Mouse (Mus musculus) megakaryocyte, embryonic 14.5 days (primary cell): ENCODE data around the gene Cacnb2. TPM values are rescaled to one million over a fixed set of nuclear protein-coding genes. Genes with fewer than 3 reads are reported as not detected.
"Not testable (repeated sequence)": the region's sequence is repeated elsewhere in the genome, so short reads cannot be mapped to it uniquely, and the experiment has no call there.

Experiments used
- H3K27me3 ChIP-seq: replicated peaks from 2 replicates; pipeline ENCODE3; 2012; ENCODE audit warnings: inconsistent platforms
- H3K36me3 ChIP-seq: replicated peaks from 2 replicates; pipeline ENCODE3; 2012; ENCODE audit warnings: low read length, inconsistent platforms, mixed read lengths
- H3K4me1 ChIP-seq: 2 replicates; pipeline ENCODE4 v1.6.1; 2012; ENCODE audit warnings: inconsistent platforms
- H3K4me3 ChIP-seq: replicated peaks from 2 replicates; pipeline ENCODE3; 2012; ENCODE audit warnings: moderate library complexity, mild to moderate bottlenecking, inconsistent platforms
- H3K9me3 ChIP-seq: 2 replicates; pipeline ENCODE4 v1.6.1; 2012; ENCODE audit warnings: inconsistent platforms
- FLI1 ChIP-seq: IDR thresholded peaks from 2 replicates; pipeline ENCODE4 v1.6.1; 2012; ENCODE audit warnings: low read length, inconsistent platforms, mixed read lengths
- GATA1 ChIP-seq: IDR thresholded peaks from 3 replicates; pipeline ENCODE4 v1.6.1; 2012; ENCODE audit warnings: mixed read lengths, low read length, inconsistent platforms, borderline replicate concordance
- polyA plus RNA-seq: library from polyadenylated mRNA; stranded (reverse); fragments of >175 nt; gene quantifications from 2 replicates; pipeline ENCODE4 v1.2.3, GENCODE M21; 2012; ENCODE audit warnings: low replicate concordance; ENCODE audit not compliant: insufficient read depth

Cacnb2 gene
- polyA plus RNA-seq, 1 experiment = 1.3 TPM

DNA sequence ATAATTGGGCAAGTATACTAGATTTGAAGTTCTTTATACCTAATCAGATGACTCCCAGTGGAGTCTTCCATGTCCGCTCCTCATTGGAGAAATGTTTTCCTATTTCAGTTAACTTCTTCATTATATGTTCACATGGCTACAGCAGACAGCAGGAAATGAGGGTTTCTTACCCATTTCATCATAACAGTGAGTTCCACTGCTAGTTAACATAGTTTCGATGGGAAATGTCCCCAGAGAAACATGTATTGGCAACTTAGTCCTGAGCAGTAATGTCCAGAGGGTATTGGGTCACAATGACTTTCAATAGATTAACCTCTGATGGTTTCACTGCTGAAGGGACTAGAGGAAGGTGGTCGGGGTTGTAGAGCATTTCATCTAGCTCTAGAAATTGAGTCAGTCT is 110.2 kb downstream of the Cacnb2 start:
- peaks cover 4% of the 10 kb centered on the region; the same call in 1 of the 2 replicates for H3K4me1 ChIP-seq
- no peaks in the 10 kb centered on the region for H3K36me3 ChIP-seq
- no peak overlapping the region for H3K4me3 ChIP-seq
- TF ChIP-seq FLI1 (no peak), GATA1 (no peak)
- no peaks in the 10 kb centered on the region for H3K27me3 ChIP-seq
- no peaks in the 10 kb centered on the region for H3K9me3 ChIP-seq

DNA sequence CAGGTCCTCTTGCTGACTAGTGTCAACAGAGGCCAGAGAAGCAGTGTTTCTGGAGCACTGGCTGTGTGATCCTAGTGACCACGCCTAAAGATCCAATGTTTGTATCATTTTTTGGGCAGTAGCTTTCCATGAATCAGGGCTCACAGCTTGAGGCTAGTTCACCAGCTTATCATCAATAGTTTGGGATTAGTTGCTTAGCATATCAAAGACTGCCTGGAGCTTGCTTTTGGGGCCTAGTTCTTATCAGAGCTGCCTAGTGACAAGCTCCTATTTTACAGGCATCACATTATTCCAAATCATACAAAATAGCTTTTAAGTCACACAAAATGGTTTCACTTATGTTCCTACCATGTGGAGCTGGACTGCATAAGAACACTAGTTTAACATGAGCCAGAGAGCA is 113.8 kb downstream of the Cacnb2 start:
- Histone ChIP-seq H3K36me3 (peaks cover 8% of the 10 kb centered on the region), H3K27me3 (no peaks in the 10 kb centered on the region), H3K4me1 (peaks cover 4% of the 10 kb centered on the region; the same call in 1 of the 2 replicates), H3K9me3 (no peaks in the 10 kb centered on the region), H3K4me3 (no peak overlapping the region)
- no peak for TF ChIP-seq GATA1
- TF ChIP-seq FLI1 = no peak

DNA sequence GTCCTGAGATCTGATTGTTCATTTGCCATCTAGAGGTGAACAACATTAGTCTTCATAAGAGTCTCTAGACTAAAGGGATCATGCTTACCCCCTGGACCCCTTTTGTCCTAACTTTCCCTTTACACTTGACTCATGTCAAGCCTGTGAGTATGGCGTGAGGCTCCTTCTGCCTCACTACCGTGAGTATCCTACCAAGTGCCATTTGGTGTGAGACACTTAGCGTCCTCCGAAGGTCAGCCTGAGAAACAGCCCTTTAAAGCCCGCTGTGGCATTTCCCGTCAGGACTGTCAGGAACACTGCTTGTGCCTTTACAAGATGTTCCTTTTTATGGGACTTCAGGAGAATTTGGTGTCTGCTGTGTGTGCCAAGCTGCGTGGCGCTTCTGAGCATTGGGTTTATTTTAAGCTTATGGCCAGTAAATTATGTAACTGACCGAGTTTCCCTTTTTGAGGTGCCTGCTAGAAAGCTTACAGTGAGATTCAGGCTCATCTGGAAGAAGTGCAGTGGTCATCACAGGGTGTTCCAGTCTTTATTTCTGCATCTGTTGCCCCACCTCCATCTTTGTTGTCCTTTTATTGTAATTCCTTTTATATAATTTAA is 116.3 kb downstream of the Cacnb2 start:
- Histone ChIP-seq H3K4me3 (no peak overlapping the region), H3K27me3 (no peaks in the 10 kb centered on the region), H3K4me1 (peaks cover 13% of the 10 kb centered on the region), H3K36me3 (peaks cover 9% of the 10 kb centered on the region), H3K9me3 (no peaks in the 10 kb centered on the region)
- TF ChIP-seq GATA1 (no peak), FLI1 (no peak)

DNA sequence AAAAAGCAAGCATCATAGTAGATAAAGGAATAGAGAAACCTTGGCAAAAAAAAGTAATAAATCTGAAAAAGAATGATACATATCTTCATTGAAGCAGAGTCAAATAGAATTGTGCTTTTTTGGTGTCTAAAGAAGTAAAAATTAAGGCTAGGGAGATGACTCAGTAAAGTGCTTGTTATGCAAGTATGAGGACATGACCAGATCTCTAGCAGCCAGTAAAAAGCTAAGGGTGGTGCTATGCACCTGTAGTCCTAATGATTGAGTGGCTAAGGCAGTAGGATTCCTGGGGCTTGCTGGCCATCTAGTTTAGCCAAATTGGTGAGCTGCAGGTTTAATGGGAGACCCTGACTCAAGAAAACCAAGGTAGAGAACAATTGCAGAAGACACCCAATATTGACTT is 122.5 kb downstream of the Cacnb2 start:
- H3K9me3 ChIP-seq = 0 out of 2 replicates have a peak, but pooled peaks cover 6% of the 10 kb centered on the region
- no peaks in the 10 kb centered on the region for H3K27me3 ChIP-seq
- peaks cover 10% of the 10 kb centered on the region for H3K36me3 ChIP-seq
- H3K4me3 ChIP-seq = no peak overlapping the region
- H3K4me1 ChIP-seq = peaks cover 10% of the 10 kb centered on the region
- no peak for TF ChIP-seq FLI1
- no peak for TF ChIP-seq GATA1

DNA sequence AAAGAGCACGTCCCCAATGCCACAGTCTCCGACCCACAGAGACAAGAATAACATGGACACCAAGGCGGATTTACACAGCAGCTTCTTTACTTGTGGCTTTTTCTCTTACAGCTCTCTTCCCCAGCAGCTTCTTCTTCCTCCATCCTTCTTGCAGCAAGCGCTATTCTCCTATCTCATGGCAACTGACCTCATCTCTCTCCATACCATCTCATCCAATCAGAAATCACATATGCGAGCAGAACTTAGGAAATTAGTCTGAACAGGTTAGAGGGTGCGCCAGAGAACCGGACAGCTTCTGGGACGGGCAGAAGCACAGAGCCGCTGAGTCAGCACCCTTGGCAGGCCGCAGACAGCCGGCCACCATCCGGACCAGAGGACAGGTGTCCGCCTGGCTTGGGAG is 123.7 kb downstream of the Cacnb2 start:
- not testable (repeated sequence) for H3K27me3 ChIP-seq, H3K4me1 ChIP-seq, H3K36me3 ChIP-seq, H3K9me3 ChIP-seq, H3K4me3 ChIP-seq

DNA sequence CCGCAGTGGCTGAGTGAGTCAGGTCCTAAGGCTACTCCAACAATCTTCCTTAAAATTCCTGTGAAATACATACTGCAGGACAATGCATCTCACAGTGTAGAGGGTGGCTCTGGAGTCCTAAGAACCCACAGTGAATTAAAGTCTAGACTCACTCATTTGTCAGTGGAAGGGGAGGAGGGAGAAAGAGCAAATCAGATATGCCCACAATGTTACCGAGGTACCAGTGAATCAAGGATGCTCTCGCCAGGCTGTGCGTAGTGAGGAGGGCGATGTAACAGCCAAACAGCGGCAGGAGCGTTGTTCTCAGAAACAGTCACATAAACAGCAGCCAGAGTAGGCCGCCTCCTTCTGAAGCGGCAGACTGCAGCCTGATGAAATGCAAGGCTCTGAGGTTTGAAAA is 136.0 kb downstream of the Cacnb2 start:
- Histone ChIP-seq H3K27me3 (no peaks in the 10 kb centered on the region), H3K4me3 (no peak overlapping the region), H3K4me1 (0 out of 2 replicates have a peak, but pooled peaks cover 3% of the 10 kb centered on the region), H3K36me3 (no peaks in the 10 kb centered on the region), H3K9me3 (peaks cover 7% of the 10 kb centered on the region)
- no peak for TF ChIP-seq GATA1
- no peak for TF ChIP-seq FLI1

DNA sequence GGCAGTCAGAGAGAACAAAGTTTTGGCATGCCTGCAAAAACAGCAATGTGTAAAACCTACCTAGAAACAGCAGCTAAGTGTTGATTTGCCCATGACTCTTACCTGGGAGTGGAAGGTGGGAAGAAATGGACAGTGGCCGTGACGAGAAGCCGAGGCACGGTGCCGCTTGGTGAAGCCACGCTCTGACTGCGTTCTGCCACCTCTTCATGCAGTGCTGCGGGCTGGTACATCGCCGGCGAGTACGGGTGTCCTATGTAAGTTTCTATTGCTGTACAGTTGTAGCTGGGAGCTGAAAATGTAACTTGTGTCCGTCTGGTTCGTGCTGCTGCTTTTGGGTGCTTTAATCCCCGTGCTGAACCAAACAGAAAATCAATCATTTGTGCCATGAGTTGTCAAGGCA is 136.6 kb downstream of the Cacnb2 start:
- no peak for TF ChIP-seq GATA1
- TF ChIP-seq FLI1 = no peak
- Histone ChIP-seq H3K9me3 (peaks cover 7% of the 10 kb centered on the region), H3K4me3 (peak overlapping the region; percentile 47), H3K27me3 (no peaks in the 10 kb centered on the region), H3K4me1 (0 out of 2 replicates have a peak, but pooled peaks cover 3% of the 10 kb centered on the region), H3K36me3 (no peaks in the 10 kb centered on the region)

DNA sequence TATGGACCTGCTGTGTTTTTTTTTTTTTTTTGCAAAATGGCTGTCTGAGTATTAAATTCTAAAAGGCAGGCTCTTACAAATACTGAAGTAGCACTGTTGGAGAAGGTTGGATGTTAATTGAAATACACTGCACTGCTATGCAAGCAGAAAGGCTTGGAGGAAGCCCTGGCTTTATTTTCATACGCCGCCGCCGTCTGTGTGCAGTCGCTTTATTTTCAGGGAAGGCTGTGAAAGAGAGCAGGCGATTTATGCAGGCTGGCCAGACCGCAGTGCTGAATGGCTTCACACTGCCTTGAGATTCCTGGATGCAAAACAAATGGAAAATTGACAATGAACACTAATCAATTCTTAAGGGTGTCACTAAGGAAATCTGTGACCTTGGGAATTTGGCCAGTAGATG is 137.5 kb downstream of the Cacnb2 start:
- 0 out of 2 replicates have a peak, but pooled peaks cover 3% of the 10 kb centered on the region for H3K4me1 ChIP-seq
- H3K36me3 ChIP-seq = no peaks in the 10 kb centered on the region
- no peak for TF ChIP-seq GATA1
- no peak overlapping the region for H3K4me3 ChIP-seq
- peaks cover 7% of the 10 kb centered on the region for H3K9me3 ChIP-seq
- no peaks in the 10 kb centered on the region for H3K27me3 ChIP-seq

DNA sequence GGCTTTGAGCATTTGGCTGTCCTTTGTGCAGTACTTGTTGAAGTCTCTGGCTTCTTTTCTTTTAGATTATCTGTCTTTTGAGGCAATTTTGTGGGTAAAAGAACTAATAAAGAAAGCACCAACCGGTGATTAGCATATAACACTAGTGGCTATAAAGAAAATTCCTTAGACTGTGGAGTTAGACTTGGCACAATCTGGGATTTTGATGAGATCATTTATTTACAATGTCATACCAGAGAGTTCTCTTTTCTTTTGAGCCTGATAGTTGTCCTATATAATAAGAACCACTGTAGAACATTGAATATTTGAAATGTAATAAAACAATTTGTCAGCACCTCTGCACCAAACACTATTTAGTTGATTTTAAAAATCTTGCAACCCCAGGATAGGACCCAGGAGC is 141.9 kb downstream of the Cacnb2 start:
- Histone ChIP-seq H3K9me3 (no peaks in the 10 kb centered on the region), H3K4me3 (no peak overlapping the region), H3K27me3 (no peaks in the 10 kb centered on the region), H3K36me3 (no peaks in the 10 kb centered on the region), H3K4me1 (no peaks in the 10 kb centered on the region)
- no peak for TF ChIP-seq FLI1
- TF ChIP-seq GATA1 = no peak

DNA sequence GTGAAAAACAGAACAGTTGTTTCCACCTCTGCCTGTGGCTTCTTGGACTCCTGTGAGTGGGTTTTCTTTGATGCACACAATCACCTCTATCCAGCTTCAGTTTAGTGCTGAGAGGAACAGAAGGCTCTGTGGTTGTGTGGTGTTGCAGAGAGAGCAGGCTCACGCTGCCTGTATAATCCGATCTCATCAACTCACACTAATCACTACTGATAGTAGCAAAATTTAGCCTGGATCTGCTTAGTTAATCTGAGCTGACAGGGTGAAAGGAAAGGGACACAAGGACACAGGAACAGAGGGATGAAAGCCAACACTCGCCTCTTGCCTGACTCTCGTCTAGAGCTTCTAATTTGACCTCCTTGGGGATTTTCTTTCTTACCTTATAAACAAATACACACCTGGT is 160.0 kb downstream of the Cacnb2 start:
- Histone ChIP-seq H3K4me1 (no peaks in the 10 kb centered on the region), H3K9me3 (no peaks in the 10 kb centered on the region), H3K36me3 (no peaks in the 10 kb centered on the region), H3K27me3 (no peaks in the 10 kb centered on the region), H3K4me3 (no peak overlapping the region)
- no peak for TF ChIP-seq GATA1
- TF ChIP-seq FLI1 = no peak

DNA sequence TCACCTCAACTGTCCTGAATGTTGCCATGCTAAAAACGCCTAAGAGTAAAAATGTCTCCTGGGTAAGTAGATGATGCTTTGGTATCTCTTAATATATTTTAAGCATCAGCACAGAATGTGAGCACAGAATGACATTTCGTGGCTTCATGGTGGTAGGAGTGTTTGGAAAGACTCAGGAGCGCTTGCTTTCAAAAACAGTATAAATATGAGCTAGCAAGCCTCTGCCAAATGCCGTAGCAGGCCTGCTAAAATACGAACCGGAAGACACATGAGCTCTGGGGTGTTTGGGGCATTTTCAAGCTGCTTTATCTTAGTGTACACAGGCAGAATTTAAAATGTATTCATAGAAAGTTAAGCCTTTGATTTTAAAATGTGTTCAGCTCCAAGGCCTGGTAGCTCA is 161.0 kb downstream of the Cacnb2 start:
- H3K4me1 ChIP-seq = no peaks in the 10 kb centered on the region
- no peaks in the 10 kb centered on the region for H3K36me3 ChIP-seq
- H3K4me3 ChIP-seq = no peak overlapping the region
- TF ChIP-seq GATA1 = no peak
- H3K27me3 ChIP-seq = no peaks in the 10 kb centered on the region
- H3K9me3 ChIP-seq = no peaks in the 10 kb centered on the region
